Mouse (Mus musculus) heart, embryonic 10.5 days (tissue): ENCODE measurements at regions not wholly inside any gene's neighbourhood (a gene's known extent, or its start where the extent isn't known, plus 50 kb on each side); places are given as distances from the start of the nearest gene placed in this dataset.
A peak's percentile ranks its signal among the peaks of the same experiment; 100 is the strongest.

Experiments
- DNase-seq: peaks from one replicate; pipeline ENCODE4 v3.0.0-alpha.2; 2017; ENCODE audit warnings: low spot score
- H3K27ac ChIP-seq: fragments of 300-500 bp; sonication (generic); 2 replicates; pipeline ENCODE4 v1.5.1; 2016; ENCODE audit warnings: mild to moderate bottlenecking
- H3K27me3 ChIP-seq: fragments of 300-500 bp; sonication (generic); 2 replicates; pipeline ENCODE4 v1.6.1; 2016; ENCODE audit warnings: mild to moderate bottlenecking; ENCODE audit not compliant: poor library complexity, insufficient read depth, severe bottlenecking
- H3K36me3 ChIP-seq: fragments of 300-500 bp; sonication (generic); 2 replicates; pipeline ENCODE4 v1.6.1; 2016; ENCODE audit warnings: mild to moderate bottlenecking, moderate library complexity
- H3K4me1 ChIP-seq: fragments of 300-500 bp; sonication (generic); 2 replicates; pipeline ENCODE4 v1.6.1; 2016; ENCODE audit warnings: mild to moderate bottlenecking
- H3K4me3 ChIP-seq: fragments of 300-500 bp; sonication (generic); 2 replicates; pipeline ENCODE4 v1.5.1; 2016; ENCODE audit warnings: mild to moderate bottlenecking, moderate library complexity
- H3K9me3 ChIP-seq: fragments of 300-500 bp; sonication (generic); 2 replicates; pipeline ENCODE4 v1.6.1; 2016; ENCODE audit warnings: mild to moderate bottlenecking, moderate library complexity
- WGBS: fragments of 180-500 bp; shearing (Covaris S2); methylation state at CpG from one replicate; pipeline ENCODE4 v1.1.7; 2016; 5-methylcytosine and 5-hydroxymethylcytosine counted together

DNA sequence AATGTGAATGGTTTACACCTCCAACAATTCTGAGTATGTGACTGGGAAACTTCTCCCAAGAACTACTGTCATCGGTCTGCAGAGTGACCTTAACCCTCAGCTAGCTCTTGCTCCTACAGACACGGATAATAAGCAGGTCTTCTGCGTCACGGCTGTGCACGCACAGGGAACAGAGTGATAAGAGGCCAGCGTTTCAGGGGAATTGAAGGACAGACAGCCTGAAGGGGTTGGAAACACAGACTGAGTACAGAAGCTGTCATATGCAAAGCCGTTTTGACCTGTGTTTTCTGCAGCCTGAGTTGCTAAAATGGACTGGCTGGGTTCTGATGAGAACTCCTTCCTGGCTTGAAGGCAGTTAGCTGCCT lies 114.4 kb downstream of the Gm10260 start:
- Histone ChIP-seq H3K4me1 (peaks cover 28% of the 10 kb centered on the region), H3K4me3 (no peak overlapping the region), H3K36me3 (peaks cover 2% of the 10 kb centered on the region; the same call in 1 of the 2 replicates), H3K27me3 (no peaks in the 10 kb centered on the region), H3K27ac (peak overlapping the region; percentile 78), H3K9me3 (no peaks in the 10 kb centered on the region)
- 24% methylated on average over 7 of the region's 7 CpGs for WGBS
- no peak for DNase-seq

DNA sequence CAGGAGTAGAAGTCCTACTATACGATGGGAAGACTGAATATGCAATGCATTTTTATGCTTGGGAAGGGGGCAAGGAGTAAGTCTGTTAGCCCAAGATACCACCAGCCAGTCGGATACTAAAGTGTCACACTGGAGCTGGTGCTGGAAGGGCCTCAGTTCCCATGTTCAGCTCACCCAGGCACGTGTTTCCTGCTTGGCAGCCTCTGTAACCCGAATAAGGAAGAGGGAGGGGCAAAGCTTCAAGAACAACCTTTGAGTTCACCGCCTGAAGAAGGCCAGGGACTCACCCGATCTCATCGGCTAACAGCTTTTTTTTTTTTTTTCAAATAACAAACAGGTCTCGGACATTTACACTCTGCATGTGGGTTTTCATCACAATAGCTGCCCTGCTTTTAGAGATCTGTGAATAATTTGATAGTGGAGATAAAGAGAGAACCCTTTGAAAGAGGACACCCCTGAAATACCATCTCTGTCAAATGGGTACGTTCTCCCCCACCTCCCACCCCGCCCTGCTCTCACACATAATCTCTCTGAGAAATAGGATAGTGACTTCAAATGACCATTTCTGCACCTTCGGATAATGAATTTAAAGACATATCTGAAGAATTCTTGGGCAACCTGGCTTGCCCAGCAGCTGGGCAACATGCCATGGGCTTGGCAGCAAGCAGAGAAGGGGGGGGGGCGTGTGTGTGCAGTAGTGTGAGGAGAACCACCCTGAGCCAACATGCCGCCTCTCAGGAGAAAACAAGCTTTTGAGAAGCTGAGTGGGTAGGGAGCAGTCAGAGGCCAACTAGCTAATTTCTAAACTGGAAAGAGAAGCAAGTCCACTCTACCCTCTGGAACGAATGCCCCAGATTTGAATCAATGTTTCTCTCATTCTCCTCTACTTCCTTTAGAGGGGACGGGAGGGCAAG lies 115.1 kb downstream of the Gm10260 start:
- Histone ChIP-seq H3K27ac (peak overlapping the region; percentile 78), H3K36me3 (peaks cover 2% of the 10 kb centered on the region; the same call in 1 of the 2 replicates), H3K4me1 (peaks cover 35% of the 10 kb centered on the region), H3K27me3 (no peaks in the 10 kb centered on the region), H3K4me3 (no peak overlapping the region), H3K9me3 (no peaks in the 10 kb centered on the region)
- WGBS = 47% methylated on average over 15 of the region's 15 CpGs
- no peak for DNase-seq

DNA sequence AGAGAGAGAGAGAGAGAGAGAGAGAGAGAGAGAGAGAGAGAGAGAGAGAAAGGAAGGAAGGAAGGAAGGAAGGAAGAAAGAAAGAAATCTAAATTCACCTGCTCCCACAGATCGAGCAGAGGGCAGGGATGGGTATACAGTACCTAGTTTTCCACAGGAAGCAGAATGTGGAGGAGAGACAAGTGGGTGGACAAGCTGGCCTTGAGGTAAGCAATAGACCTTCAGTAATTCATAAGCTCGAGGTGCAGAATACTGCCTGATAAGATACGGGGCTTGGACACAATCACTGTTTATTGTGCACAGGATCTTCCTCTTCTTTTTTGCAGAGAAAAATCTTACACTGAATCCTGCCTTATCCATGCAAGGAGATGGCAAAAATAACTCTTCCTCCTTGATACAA lies 120.2 kb downstream of the Gm10260 start:
- peak overlapping the region; percentile 75 for H3K27ac ChIP-seq
- H3K4me1 ChIP-seq = peaks cover 39% of the 10 kb centered on the region
- H3K9me3 ChIP-seq = no peaks in the 10 kb centered on the region
- peaks cover 2% of the 10 kb centered on the region; the same call in 1 of the 2 replicates for H3K36me3 ChIP-seq
- H3K27me3 ChIP-seq = no peaks in the 10 kb centered on the region
- peak; percentile 71 for DNase-seq
- WGBS = 34% methylated on average over 3 of the region's 3 CpGs
- no peak overlapping the region for H3K4me3 ChIP-seq

DNA sequence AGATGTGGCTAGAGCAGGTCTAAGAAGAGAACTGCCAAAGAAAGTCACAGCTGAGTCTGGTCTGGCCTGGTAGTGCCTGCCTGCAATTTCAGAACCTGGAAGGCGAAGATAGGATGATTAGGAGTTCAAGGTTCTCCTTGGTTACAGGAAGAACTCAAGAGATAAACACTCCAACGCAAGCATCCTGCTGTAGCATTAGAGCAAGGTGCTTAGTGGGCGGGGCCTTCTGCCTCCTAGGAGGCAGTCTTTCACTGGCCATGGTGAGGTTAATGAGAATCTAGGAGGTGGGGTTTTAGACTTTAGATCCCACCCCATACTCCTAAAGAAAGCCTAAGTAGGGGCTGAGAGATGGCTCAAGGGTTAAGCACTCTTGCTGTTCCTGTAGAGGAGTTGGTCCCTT lies 120.8 kb downstream of the Gm10260 start:
- WGBS = 64% methylated on average over 3 of the region's 3 CpGs
- no peaks in the 10 kb centered on the region for H3K9me3 ChIP-seq
- no peaks in the 10 kb centered on the region for H3K27me3 ChIP-seq
- DNase-seq = no peak
- peaks cover 35% of the 10 kb centered on the region for H3K4me1 ChIP-seq
- H3K27ac ChIP-seq = peak overlapping the region; percentile 75
- H3K4me3 ChIP-seq = no peak overlapping the region
- H3K36me3 ChIP-seq = peaks cover 2% of the 10 kb centered on the region; the same call in 1 of the 2 replicates

DNA sequence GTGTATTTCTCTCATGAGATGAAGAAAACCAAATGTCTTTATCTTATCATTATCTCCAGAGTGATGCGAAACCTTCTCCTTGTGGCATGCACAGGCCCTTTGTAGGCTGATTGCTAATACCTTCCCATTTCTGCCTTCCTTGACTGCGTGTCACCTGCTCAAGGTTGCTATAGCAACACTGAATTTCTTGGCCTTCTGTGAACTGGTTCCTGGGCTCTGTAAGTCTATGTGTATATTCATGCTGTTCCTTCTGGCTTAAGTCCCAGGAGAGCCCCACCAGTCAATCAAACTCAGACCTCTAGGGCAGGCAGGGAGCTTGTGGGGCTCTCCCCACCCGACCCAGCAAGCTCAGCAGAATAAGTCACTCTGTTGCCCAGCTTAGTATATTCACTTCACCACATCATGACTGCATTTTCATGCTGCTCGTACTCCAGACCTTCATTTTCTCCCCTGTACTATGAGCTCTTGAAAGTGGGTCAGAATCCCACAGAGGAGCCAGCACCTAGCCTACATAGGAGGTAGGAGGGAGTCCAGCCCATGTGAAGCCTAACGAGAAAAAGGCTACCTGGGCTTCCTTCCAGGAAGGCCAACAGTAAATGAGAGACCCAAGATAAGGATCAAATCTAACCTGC lies 121.9 kb downstream of the Gm10260 start:
- Histone ChIP-seq H3K4me1 (peaks cover 42% of the 10 kb centered on the region), H3K9me3 (no peaks in the 10 kb centered on the region), H3K36me3 (no peaks in the 10 kb centered on the region), H3K4me3 (no peak overlapping the region), H3K27ac (no peak overlapping the region), H3K27me3 (no peaks in the 10 kb centered on the region)
- 76% methylated on average over 5 of the region's 5 CpGs for WGBS
- DNase-seq = peak; percentile 58

DNA sequence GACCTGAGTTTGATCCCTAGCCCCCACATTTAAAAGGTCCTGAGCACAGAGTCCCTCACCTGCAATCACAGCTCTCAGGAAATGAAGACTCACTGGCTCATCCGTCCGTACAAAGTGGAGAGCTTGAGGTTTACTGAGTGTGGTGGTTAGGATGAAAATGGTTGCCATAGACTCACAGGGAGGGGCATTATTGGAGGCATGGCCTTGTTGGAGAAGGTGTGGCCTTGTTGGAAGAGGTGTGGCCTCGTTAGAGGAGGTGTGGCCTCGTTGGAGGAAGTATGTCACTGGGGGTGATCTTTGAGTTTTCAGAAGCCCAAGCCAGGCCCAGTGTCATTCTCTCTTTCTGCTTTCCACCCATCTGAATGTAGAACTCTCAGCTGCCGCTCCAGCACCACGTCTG lies 122.9 kb downstream of the Gm10260 start:
- peak; percentile 65 for DNase-seq
- no peaks in the 10 kb centered on the region for H3K27me3 ChIP-seq
- H3K9me3 ChIP-seq = no peaks in the 10 kb centered on the region
- no peak overlapping the region for H3K27ac ChIP-seq
- WGBS = 84% methylated on average over 6 of the region's 6 CpGs
- no peak overlapping the region for H3K4me3 ChIP-seq
- no peaks in the 10 kb centered on the region for H3K36me3 ChIP-seq
- peaks cover 42% of the 10 kb centered on the region for H3K4me1 ChIP-seq

DNA sequence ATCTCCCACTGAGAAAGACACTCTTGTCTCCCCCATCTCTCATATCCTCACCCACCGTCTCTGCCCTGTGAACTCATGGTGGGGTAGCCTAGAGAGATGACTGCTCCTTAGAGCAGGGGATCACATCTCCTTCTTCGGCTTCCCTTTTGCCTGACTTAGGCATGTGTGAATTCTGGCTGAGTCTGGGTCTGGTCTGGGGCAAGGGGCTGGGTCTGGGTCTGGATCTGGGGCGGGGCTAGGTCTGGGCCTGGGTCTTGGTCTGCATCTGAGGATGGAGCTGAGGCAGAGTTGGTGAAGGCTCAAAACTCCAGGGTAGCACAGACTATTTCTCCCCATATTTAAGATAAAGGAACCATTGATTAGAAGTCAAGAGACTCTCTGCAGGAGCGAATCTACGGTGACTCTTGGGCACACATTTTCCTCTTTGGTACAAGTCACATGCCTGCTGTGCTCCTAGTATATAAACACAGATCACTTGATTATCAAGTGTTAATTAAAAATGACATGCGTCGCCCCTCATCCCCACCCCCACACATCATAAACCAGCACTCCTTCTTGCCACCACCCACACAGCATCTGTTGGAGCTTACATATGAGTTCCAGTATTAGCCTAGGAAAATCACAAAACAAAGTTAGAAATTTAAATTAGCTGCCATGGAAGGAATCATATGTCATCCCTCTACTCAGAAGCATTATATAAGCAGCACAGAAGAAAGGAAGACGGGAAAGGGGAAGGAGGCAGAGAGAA lies 126.2 kb downstream of the Gm10260 start:
- no peak overlapping the region for H3K4me3 ChIP-seq
- no peaks in the 10 kb centered on the region for H3K27me3 ChIP-seq
- H3K27ac ChIP-seq = no peak overlapping the region
- H3K36me3 ChIP-seq = no peaks in the 10 kb centered on the region
- no peaks in the 10 kb centered on the region for H3K9me3 ChIP-seq
- H3K4me1 ChIP-seq = peaks cover 16% of the 10 kb centered on the region
- WGBS = 70% methylated on average over 8 of the region's 8 CpGs
- DNase-seq = peak; percentile 72

DNA sequence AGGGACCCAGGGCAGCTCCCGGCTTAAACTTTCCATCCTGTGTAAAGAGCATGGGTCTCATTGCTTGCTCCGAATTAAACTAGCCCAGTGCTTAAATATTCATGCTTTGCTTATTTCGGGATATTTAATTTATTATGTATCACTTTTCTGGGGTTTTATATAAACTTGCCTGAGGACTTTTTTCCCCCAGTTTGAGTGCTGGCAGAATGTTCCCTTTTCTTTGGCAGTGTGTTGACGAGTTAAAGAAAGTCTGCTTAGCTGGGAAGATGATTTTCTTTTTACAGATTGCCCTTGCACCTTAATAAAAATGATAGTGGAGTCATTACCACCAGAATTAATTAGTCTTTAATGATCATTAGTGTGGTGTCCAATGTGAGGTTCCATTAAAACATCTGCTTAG lies 126.9 kb downstream of the Gm10260 start:
- H3K9me3 ChIP-seq = no peaks in the 10 kb centered on the region
- H3K4me1 ChIP-seq = peaks cover 9% of the 10 kb centered on the region; the same call in 1 of the 2 replicates
- no peak overlapping the region for H3K4me3 ChIP-seq
- DNase-seq = no peak
- no peaks in the 10 kb centered on the region for H3K36me3 ChIP-seq
- WGBS = 81% methylated on average over 4 of the region's 4 CpGs
- H3K27me3 ChIP-seq = no peaks in the 10 kb centered on the region
- no peak overlapping the region for H3K27ac ChIP-seq

DNA sequence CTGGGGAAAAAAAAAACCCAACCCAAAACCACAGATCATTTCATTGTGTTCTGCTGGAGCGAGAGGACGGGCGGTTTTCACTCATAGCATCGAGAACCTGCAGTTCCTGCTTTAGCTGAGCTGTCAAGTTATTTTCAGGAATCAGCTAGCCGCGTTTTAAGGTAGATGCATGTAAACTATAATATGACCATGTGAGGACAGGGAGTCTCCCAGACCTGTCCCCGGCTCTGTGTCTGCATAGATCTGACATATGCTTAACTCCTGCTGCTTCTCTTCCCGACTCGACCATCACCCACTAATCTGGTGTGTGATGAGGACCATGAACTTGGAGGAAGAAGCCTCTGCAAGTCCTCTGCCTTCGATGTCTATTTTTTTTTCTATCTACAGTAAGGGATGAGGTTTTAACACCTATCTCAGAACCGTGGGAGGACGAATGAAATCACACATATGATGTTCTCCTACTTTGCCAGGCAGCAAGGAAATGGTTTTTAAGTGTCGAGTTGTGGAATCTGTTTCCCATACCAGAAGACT lies 128.5 kb downstream of the Gm10260 start:
- Histone ChIP-seq H3K36me3 (no peaks in the 10 kb centered on the region), H3K4me3 (no peak overlapping the region), H3K9me3 (no peaks in the 10 kb centered on the region), H3K4me1 (peaks cover 16% of the 10 kb centered on the region), H3K27ac (no peak overlapping the region), H3K27me3 (no peaks in the 10 kb centered on the region)
- WGBS = 79% methylated on average over 13 of the region's 13 CpGs
- DNase-seq = peak; percentile 48

DNA sequence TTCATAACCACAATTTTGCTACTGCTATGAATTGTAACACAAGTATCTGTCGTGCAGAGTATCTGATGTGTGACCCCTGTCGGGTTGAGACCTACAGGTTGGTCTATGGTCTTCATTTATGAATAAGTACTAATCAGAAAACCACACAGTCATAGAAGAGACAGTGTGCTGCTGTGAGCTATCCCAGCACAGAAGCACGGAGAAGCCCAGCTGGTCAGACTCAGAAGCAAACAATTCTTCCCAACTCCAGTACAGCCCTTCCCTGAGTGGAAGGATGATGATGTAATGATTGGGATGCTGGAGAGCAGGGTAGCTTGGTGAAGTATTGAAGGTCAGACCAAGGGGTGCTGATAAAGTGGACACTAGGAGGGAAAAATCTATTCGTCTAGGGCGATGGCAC lies 129.5 kb downstream of the Gm10260 start:
- no peaks in the 10 kb centered on the region for H3K27me3 ChIP-seq
- no peak overlapping the region for H3K27ac ChIP-seq
- 80% methylated on average over 5 of the region's 5 CpGs for WGBS
- H3K9me3 ChIP-seq = no peaks in the 10 kb centered on the region
- peak; percentile 24 for DNase-seq
- H3K4me1 ChIP-seq = peaks cover 25% of the 10 kb centered on the region
- no peaks in the 10 kb centered on the region for H3K36me3 ChIP-seq
- H3K4me3 ChIP-seq = no peak overlapping the region

DNA sequence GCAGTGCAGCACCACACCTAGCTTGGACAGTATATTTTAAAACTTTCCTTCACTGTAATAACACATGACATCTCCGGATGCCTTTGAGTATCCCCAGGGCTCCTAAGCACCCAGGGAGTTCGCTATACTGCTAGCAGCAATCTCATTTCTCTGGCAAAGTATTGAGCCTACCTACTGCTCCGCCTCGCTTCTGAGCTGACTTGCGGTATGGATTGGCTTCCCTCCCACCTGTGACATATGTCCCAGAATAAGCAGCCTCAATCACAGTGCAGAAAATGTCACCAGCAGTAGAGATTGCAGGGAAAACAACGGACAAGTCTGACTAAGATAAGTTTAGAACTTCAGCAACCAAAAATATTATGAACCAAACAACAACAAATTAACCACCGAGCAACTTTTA lies 131.8 kb downstream of the Gm10260 start:
- Histone ChIP-seq H3K27me3 (no peaks in the 10 kb centered on the region), H3K9me3 (no peaks in the 10 kb centered on the region), H3K4me1 (peaks cover 19% of the 10 kb centered on the region), H3K27ac (no peak overlapping the region), H3K36me3 (no peaks in the 10 kb centered on the region), H3K4me3 (no peak overlapping the region)
- DNase-seq = peak; percentile 46
- 86% methylated on average over 7 of the region's 7 CpGs for WGBS

DNA sequence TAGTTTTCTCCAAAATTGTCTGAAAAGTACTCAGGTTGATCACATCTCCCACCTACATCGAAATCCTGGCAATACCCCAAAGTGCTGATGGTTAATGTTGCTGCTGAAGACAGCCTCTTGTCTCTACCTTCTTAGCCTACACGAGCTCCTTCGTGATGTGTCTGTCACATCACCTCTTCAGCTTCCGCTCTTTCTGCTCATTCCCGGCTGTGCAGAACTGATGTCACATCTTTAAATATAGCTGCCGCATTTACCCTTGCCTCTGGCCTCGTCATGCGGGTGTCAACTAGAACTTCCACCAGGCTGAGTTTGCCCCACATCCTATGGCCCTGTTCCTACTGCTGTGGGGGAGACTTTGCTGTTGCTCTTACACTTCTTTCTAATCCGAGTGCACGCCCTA lies 133.2 kb downstream of the Gm10260 start:
- no peaks in the 10 kb centered on the region for H3K27me3 ChIP-seq

More for the DNA sequence above, 133.2 kb downstream of the Gm10260 start:
- H3K9me3 ChIP-seq = no peaks in the 10 kb centered on the region
- no peak for DNase-seq
- no peaks in the 10 kb centered on the region for H3K36me3 ChIP-seq
- no peak overlapping the region for H3K27ac ChIP-seq
- H3K4me3 ChIP-seq = no peak overlapping the region
- peaks cover 22% of the 10 kb centered on the region for H3K4me1 ChIP-seq
- WGBS = 60% methylated on average over 10 of the region's 10 CpGs
